Mouse (Mus musculus) cerebellum, adult 2 months (tissue): ENCODE data around the gene Bmpr1a.

Experiments used
- CTCF ChIP-seq: fragments of 200-500 bp; IDR thresholded peaks from 2 replicates; pipeline ENCODE4 v1.5.1; 2011; ENCODE audit warnings: low read depth, mild to moderate bottlenecking, control low read depth, low read length, moderate library complexity, borderline replicate concordance; ENCODE audit not compliant: insufficient read depth
- POLR2A ChIP-seq: fragments of 200-500 bp; IDR thresholded peaks from 2 replicates; pipeline ENCODE4 v1.6.1; 2011; ENCODE audit warnings: low read length, control low read depth, borderline replicate concordance; ENCODE audit not compliant: insufficient read depth

GRCm38 (mm10) chr14:34382921-34383704, 120.0 kb downstream of the Bmpr1a start:
- TF ChIP-seq CTCF (no peak), POLR2A (no peak)
